Mouse (Mus musculus): Measurements from ENCODE around the gene Srl.

Srl gene

GRCm38 (mm10) chr16:4519157-4519556, 22.5 kb downstream of the Srl start:
- WGBS: 64% methylated on average over 4 of the region's 4 CpGs

- WGBS: 89% methylated on average over 2 of the region's 2 CpGs
Observed at GRCm38 (mm10) chr16:4517906-4518305, 23.7 kb downstream of the Srl start.

GRCm38 (mm10) chr16:4514383-4514782, 27.2 kb downstream of the Srl start:
- WGBS: 86% methylated on average over 3 of the region's 3 CpGs

GRCm38 (mm10) chr16:4512661-4513438, 28.8 kb downstream of the Srl start:
- WGBS: 61% methylated on average over 3 of the region's 3 CpGs

GRCm38 (mm10) chr16:4511371-4511770, 30.2 kb downstream of the Srl start:
- WGBS: 51% methylated on average over 2 of the region's 2 CpGs

GRCm38 (mm10) chr16:4506181-4506580, 35.4 kb downstream of the Srl start:
- 85% methylated on average over 3 of the region's 3 CpGs for WGBS

- WGBS: 85% methylated on average over 1 of the region's 1 CpGs
Observed at GRCm38 (mm10) chr16:4503495-4503894, 38.1 kb downstream of the Srl start.

- whole genome bisulfite sequencing: 94% methylated on average over 3 of the region's 3 CpGs
Observed at GRCm38 (mm10) chr16:4501703-4502102, 39.9 kb downstream of the Srl start.

- 74% methylated on average over 8 of the region's 8 CpGs for WGBS
Observed at GRCm38 (mm10) chr16:4500598-4501385, 40.8 kb downstream of the Srl start.

- WGBS: 89% methylated on average over 8 of the region's 8 CpGs
Observed at GRCm38 (mm10) chr16:4497762-4498607, 43.6 kb downstream of the Srl start.

GRCm38 (mm10) chr16:4496470-4496869, 45.1 kb downstream of the Srl start:
- WGBS: 90% methylated on average over 3 of the region's 3 CpGs

- WGBS: 54% methylated on average over 5 of the region's 5 CpGs
Observed at GRCm38 (mm10) chr16:4495861-4496260, 45.8 kb downstream of the Srl start.

GRCm38 (mm10) chr16:4492777-4493563, 48.6 kb downstream of the Srl start:
- WGBS: 75% methylated on average over 2 of the region's 2 CpGs

- WGBS: 49% methylated on average over 11 of the region's 11 CpGs
Observed at GRCm38 (mm10) chr16:4489114-4489624, 52.4 kb downstream of the Srl start.

- WGBS: 56% methylated on average over 5 of the region's 5 CpGs
Observed at GRCm38 (mm10) chr16:4480616-4481265, 60.9 kb downstream of the Srl start.

GRCm38 (mm10) chr16:4477591-4478215, 63.9 kb downstream of the Srl start:
- WGBS: 88% methylated on average over 10 of the region's 10 CpGs

GRCm38 (mm10) chr16:4474882-4475803, 66.5 kb downstream of the Srl start:
- whole genome bisulfite sequencing: 16% methylated on average over 42 of the region's 42 CpGs

GRCm38 (mm10) chr16:4474040-4474881, 67.4 kb downstream of the Srl start:
- whole genome bisulfite sequencing: 61% methylated on average over 10 of the region's 10 CpGs

Data from cerebral cortex, adult 2 months (tissue).